Mouse (Mus musculus) midbrain, embryonic 15.5 days (tissue): ENCODE data around the gene Gipc1. TPM values are rescaled to one million over a fixed set of nuclear protein-coding genes. Genes with fewer than 3 reads are reported as not detected.

Experiments
- ATAC-seq: fragments of 200-750 bp; cut with Nextera tagmentation; replicated peaks from 2 replicates; pipeline ENCODE4 v1.8.0; 2017; ENCODE audit warnings: moderate TSS enrichment
- H3K27ac ChIP-seq: fragments of 300-500 bp; sonication (generic); 2 replicates; pipeline ENCODE4 v1.5.1; 2015; ENCODE audit warnings: mild to moderate bottlenecking, inconsistent platforms
- H3K27me3 ChIP-seq: fragments of 300-500 bp; sonication (generic); replicated peaks from 2 replicates; pipeline ENCODE4 v1.6.1; 2015; ENCODE audit warnings: inconsistent platforms
- H3K36me3 ChIP-seq: fragments of 300-500 bp; sonication (generic); replicated peaks from 2 replicates; pipeline ENCODE4 v1.6.1; 2015; ENCODE audit warnings: inconsistent platforms
- H3K4me1 ChIP-seq: fragments of 300-500 bp; sonication (generic); 2 replicates; pipeline ENCODE4 v1.6.1; 2015; ENCODE audit warnings: inconsistent platforms
- H3K4me2 ChIP-seq: fragments of 300-500 bp; sonication (generic); 2 replicates; pipeline ENCODE4 v1.6.1; 2015; ENCODE audit warnings: inconsistent platforms, mild to moderate bottlenecking, moderate library complexity
- H3K4me3 ChIP-seq: fragments of 300-500 bp; sonication (generic); 2 replicates; pipeline ENCODE4 v1.5.1; 2015; ENCODE audit warnings: mild to moderate bottlenecking, inconsistent platforms
- H3K9ac ChIP-seq: fragments of 300-500 bp; sonication (generic); 2 replicates; pipeline ENCODE4 v1.6.1; 2015; ENCODE audit warnings: mild to moderate bottlenecking, inconsistent platforms
- H3K9me3 ChIP-seq: fragments of 300-500 bp; sonication (generic); 2 replicates; pipeline ENCODE4 v1.6.1; 2016; ENCODE audit warnings: inconsistent platforms
- WGBS: fragments of 180-500 bp; shearing (Covaris S2); methylation state at CpG from one replicate; pipeline ENCODE4 v1.1.7; 2015; ENCODE audit warnings: mixed read lengths; 5-methylcytosine and 5-hydroxymethylcytosine counted together
- polyA plus RNA-seq: library from polyadenylated mRNA; unstranded; fragments of >200 nt; fragmentation: Nextera tagmentation; extraction: Ambion mirVana; gene quantifications from 2 replicates; pipeline ENCODE4 v1.2.1, GENCODE M21; 2015

The Gipc1 gene
- 128 and 132 TPM in 2 replicates for polyA plus RNA-seq

GRCm38 (mm10) chr8:83652030-83652743 is at the start of gene Gipc1:
Gene Gipc1, plus strand, starts transcription at chr8:83652677.
- peak within 1 kb of the TSS; percentile 93 for H3K4me2 ChIP-seq
- no peaks in the 10 kb centered on the region for H3K9me3 ChIP-seq
- H3K4me3 ChIP-seq = peak within 1 kb of the TSS; percentile 77
- H3K27me3 ChIP-seq = no peaks in the 10 kb centered on the region
- peaks cover 22% of the 10 kb centered on the region for H3K4me1 ChIP-seq
- ATAC-seq = peak; percentile 98
- no peaks in the 10 kb centered on the region for H3K36me3 ChIP-seq
- H3K9ac ChIP-seq = peak within 1 kb of the TSS; percentile 67
- WGBS = 4% methylated on average over 50 of the region's 50 CpGs
- H3K27ac ChIP-seq = peak within 1 kb of the TSS; percentile 92

DNA sequence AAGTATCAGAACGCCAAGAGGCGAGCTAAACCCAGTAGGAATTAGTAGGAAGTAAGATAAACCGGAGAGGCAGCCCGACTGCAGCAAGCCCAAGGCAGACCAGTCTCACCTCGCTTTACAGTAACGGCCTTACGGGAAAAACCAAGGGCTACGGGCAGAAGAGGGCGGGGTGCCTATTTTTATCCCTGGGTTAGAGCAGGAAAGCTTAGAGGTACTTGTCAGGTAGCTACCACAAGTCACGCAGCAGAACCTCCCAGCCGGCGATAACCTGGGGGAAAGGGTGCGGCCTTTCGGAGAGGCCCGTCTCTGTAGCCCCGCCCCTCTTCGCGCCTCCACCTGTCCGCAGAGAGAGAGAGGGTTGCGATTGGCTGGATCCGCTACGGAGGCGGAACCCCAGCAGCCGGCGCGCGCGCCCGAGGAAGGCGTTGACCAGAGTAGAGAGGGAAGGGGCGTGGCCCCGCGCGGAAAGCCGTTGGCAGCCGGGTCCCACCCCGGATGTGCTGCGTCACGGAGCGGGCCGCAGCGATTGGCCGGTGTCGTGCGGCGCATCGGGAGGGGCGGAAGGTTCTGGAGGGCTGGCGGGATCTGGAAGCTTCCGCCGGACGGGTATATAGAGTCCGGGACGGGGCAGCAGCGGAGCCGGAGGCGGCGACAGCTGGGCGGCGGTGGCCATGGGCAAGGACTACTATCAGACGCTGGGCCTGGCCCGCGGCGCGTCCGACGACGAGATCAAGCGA is 44.6 kb upstream of the Gipc1 start, which contains the start of the genes Tecr and Dnajb1:
Gene Tecr (minus strand): TSS at position 311 of the 737 bp plus-strand sequence.
Gene Dnajb1 (plus strand): TSS at position 533 of the 737 bp plus-strand sequence.
- Histone ChIP-seq H3K27me3 (no peaks in the 10 kb centered on the region), H3K9ac (peak within 1 kb of the TSS; percentile 79), H3K27ac (peak within 1 kb of the TSS; percentile 98), H3K36me3 (peaks cover 28% of the 10 kb centered on the region), H3K4me3 (peak within 1 kb of the TSS; percentile 79), H3K4me1 (peaks cover 25% of the 10 kb centered on the region), H3K9me3 (no peaks in the 10 kb centered on the region), H3K4me2 (peak within 1 kb of the TSS; percentile 81)
- peak; percentile 98 for ATAC-seq
- WGBS = under 1% methylated on average over 69 of the region's 69 CpGs

- under 1% methylated on average over 51 of the region's 51 CpGs for WGBS
These were observed 44.1 kb upstream of the Gipc1 start for GRCm38 (mm10) chr8:83608398-83608829.

DNA sequence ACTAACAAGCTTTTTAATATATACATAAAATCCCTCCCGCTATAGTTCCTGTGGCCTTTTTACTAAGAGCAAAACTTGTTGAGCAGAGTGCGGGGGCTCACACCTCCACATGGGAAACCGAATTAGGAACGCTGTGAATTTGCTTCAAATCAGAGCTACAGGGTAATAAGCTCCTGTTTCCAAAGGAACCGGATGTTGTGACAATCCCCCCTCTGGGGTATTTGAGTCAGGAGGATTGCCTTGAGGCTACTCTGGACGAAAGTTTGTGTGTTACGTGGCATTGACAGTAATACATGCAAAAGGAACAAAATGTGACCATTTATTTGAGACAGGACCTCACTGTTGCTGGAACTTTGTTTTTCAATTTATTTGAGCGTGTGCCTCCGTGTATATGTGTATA is 43.4 kb upstream of the Gipc1 start:
- peak overlapping the region; percentile 79 for H3K4me3 ChIP-seq
- peak overlapping the region; percentile 98 for H3K27ac ChIP-seq
- peak overlapping the region; percentile 81 for H3K4me2 ChIP-seq
- no peaks in the 10 kb centered on the region for H3K27me3 ChIP-seq
- H3K9me3 ChIP-seq = no peaks in the 10 kb centered on the region
- no peak for ATAC-seq
- peaks cover 33% of the 10 kb centered on the region for H3K36me3 ChIP-seq
- peak overlapping the region; percentile 79 for H3K9ac ChIP-seq
- WGBS = 35% methylated on average over 9 of the region's 9 CpGs
- H3K4me1 ChIP-seq = peaks cover 25% of the 10 kb centered on the region

More at GRCm38 (mm10) chr8:83608398-83608829, 44.1 kb upstream of the Gipc1 start:
- peaks cover 25% of the 10 kb centered on the region for H3K4me1 ChIP-seq
- peak; percentile 77 for ATAC-seq
- no peaks in the 10 kb centered on the region for H3K9me3 ChIP-seq
- H3K4me2 ChIP-seq = peak overlapping the region; percentile 81
- H3K4me3 ChIP-seq = peak overlapping the region; percentile 79
- peak overlapping the region; percentile 98 for H3K27ac ChIP-seq
- H3K27me3 ChIP-seq = no peaks in the 10 kb centered on the region
- peaks cover 33% of the 10 kb centered on the region for H3K36me3 ChIP-seq
- H3K9ac ChIP-seq = peak overlapping the region; percentile 79

DNA sequence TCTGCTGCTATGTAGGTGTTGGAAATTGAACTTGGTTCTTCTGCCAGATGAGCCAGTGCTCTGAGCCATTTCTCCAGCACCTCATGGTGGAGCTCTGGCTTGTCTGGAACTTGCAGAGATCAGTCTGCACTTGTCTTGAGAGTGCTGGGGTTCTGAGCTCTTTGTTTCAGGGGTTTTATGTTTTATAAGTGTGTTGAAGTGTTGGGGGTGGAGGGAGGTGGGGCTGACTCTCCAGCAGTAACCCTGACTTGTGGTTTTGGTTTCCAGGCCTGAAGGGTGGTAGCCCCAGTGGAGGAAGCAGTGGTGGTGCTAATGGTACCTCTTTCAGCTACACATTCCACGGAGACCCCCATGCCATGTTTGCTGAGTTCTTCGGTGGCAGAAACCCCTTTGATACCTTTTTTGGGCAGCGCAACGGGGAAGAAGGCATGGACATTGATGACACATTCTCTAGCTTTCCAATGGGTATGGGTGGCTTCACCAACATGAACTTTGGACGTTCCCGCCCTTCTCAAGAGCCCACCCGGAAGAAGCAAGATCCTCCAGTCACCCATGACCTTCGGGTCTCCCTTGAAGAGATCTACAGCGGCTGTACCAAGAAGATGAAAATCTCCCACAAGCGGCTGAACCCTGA is 42.8 kb upstream of the Gipc1 start:
- no peak for ATAC-seq
- Histone ChIP-seq H3K36me3 (peaks cover 33% of the 10 kb centered on the region), H3K4me3 (peak overlapping the region; percentile 79), H3K9ac (peak overlapping the region; percentile 79; the same call in 1 of the 2 replicates), H3K27ac (no peak overlapping the region), H3K27me3 (no peaks in the 10 kb centered on the region), H3K9me3 (no peaks in the 10 kb centered on the region), H3K4me1 (peaks cover 25% of the 10 kb centered on the region), H3K4me2 (peak overlapping the region; percentile 81)
- WGBS = 95% methylated on average over 10 of the region's 10 CpGs

- no peak for ATAC-seq
- H3K9me3 ChIP-seq = no peaks in the 10 kb centered on the region
- H3K4me3 ChIP-seq = no peak overlapping the region
- 91% methylated on average over 4 of the region's 4 CpGs for WGBS
- H3K4me2 ChIP-seq = no peak overlapping the region
- H3K36me3 ChIP-seq = peaks cover 33% of the 10 kb centered on the region
- no peaks in the 10 kb centered on the region for H3K27me3 ChIP-seq
- H3K9ac ChIP-seq = no peak overlapping the region
- H3K4me1 ChIP-seq = peaks cover 24% of the 10 kb centered on the region
- no peak overlapping the region for H3K27ac ChIP-seq
These were observed 40.6 kb upstream of the Gipc1 start for GRCm38 (mm10) chr8:83611921-83612320.

DNA sequence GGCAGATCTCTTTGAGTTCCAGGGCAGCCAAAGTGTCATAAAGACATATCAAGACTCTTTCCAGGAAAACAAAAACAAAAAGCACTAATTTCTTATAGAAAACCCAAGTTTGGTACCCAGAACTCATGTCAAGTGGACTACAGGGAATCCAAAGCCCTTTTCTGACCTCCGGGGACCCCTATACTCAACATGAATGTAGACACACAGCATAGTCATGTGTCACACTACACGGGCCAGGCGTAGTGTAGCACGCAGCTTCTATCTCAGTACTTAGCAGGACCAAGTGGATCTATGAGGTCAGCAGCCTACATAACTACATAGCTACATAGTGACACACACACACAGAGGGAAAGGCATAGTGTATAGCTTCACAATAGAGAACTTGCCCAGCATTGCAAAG is 38.8 kb upstream of the Gipc1 start:
- H3K9me3 ChIP-seq = no peaks in the 10 kb centered on the region
- H3K9ac ChIP-seq = no peak overlapping the region
- H3K4me2 ChIP-seq = no peak overlapping the region
- no peak overlapping the region for H3K4me3 ChIP-seq
- H3K36me3 ChIP-seq = peaks cover 33% of the 10 kb centered on the region
- H3K4me1 ChIP-seq = peaks cover 19% of the 10 kb centered on the region
- ATAC-seq = no peak
- no peak overlapping the region for H3K27ac ChIP-seq
- H3K27me3 ChIP-seq = no peaks in the 10 kb centered on the region
- WGBS = 92% methylated on average over 4 of the region's 4 CpGs

GRCm38 (mm10) chr8:83616625-83617024 is 35.9 kb upstream of the Gipc1 start:
- Histone ChIP-seq H3K4me1 (0 out of 2 replicates have a peak, but pooled peaks cover 2% of the 10 kb centered on the region), H3K36me3 (peaks cover 17% of the 10 kb centered on the region), H3K4me2 (no peak overlapping the region), H3K27me3 (no peaks in the 10 kb centered on the region), H3K9ac (no peak overlapping the region), H3K9me3 (no peaks in the 10 kb centered on the region), H3K4me3 (no peak overlapping the region), H3K27ac (no peak overlapping the region)
- no peak for ATAC-seq

- no peaks in the 10 kb centered on the region for H3K9me3 ChIP-seq
- no peak overlapping the region for H3K9ac ChIP-seq
- no peak overlapping the region for H3K4me2 ChIP-seq
- H3K27ac ChIP-seq = no peak overlapping the region
- ATAC-seq = no peak
- no peak overlapping the region for H3K4me3 ChIP-seq
- H3K36me3 ChIP-seq = peaks cover 12% of the 10 kb centered on the region
- H3K4me1 ChIP-seq = 0 out of 2 replicates have a peak, but pooled peaks cover 2% of the 10 kb centered on the region
- no peaks in the 10 kb centered on the region for H3K27me3 ChIP-seq
- 95% methylated on average over 2 of the region's 2 CpGs for WGBS
These were observed 35.4 kb upstream of the Gipc1 start for GRCm38 (mm10) chr8:83617111-83617510.

GRCm38 (mm10) chr8:83618566-83618965 is 33.9 kb upstream of the Gipc1 start:
- WGBS = 97% methylated on average over 2 of the region's 2 CpGs
- Histone ChIP-seq H3K27ac (no peak overlapping the region), H3K9me3 (no peaks in the 10 kb centered on the region)

GRCm38 (mm10) chr8:83619568-83620285 is 32.8 kb upstream of the Gipc1 start:
- H3K4me1 ChIP-seq = 0 out of 2 replicates have a peak, but pooled peaks cover 7% of the 10 kb centered on the region
- no peaks in the 10 kb centered on the region for H3K27me3 ChIP-seq
- H3K27ac ChIP-seq = no peak overlapping the region
- H3K4me3 ChIP-seq = no peak overlapping the region
- no peak overlapping the region for H3K4me2 ChIP-seq
- no peaks in the 10 kb centered on the region for H3K9me3 ChIP-seq
- no peak for ATAC-seq
- WGBS = 91% methylated on average over 9 of the region's 9 CpGs
- no peak overlapping the region for H3K9ac ChIP-seq
- no peaks in the 10 kb centered on the region for H3K36me3 ChIP-seq

More at GRCm38 (mm10) chr8:83618566-83618965, 33.9 kb upstream of the Gipc1 start:
- 0 out of 2 replicates have a peak, but pooled peaks cover 7% of the 10 kb centered on the region for H3K4me1 ChIP-seq
- ATAC-seq = no peak
- no peak overlapping the region for H3K9ac ChIP-seq
- no peaks in the 10 kb centered on the region for H3K36me3 ChIP-seq
- no peak overlapping the region for H3K4me3 ChIP-seq
- no peak overlapping the region for H3K4me2 ChIP-seq
- no peaks in the 10 kb centered on the region for H3K27me3 ChIP-seq
